In genomic region chr17:50195399-50195798, GRCm38 (mm10) we compare ENCODE assay signal across 22 mouse cellular contexts. TPM values are rescaled to one million over a fixed set of nuclear protein-coding genes. Genes with fewer than 3 reads are reported as not detected.
DNase-seq lines count a peak whose midpoint lies in the region; ATAC-seq and TF ChIP-seq lines count a peak whose summit lies in the region.
"Had no signal": no experiment of that assay in that cellular context is flagged by ENCODE, and none has a peak within 500 bp of the region (broad histone marks: within the 10 kb centered on the region; RNA-seq: fewer than 3 reads in every experiment).

No protein-coding gene starts in this region.

- intact Hi-C loops in gastrocnemius, adult 2 months (cut with DNase I) = no loop called here

- TF ChIP-seq POLR2A in lung, adult 2 months (IDR thresholded peaks at IDR 0.05; ENCODE audit: borderline replicate concordance, extremely low read depth, low read depth, low read length) = no peak

- H3K9me3 ChIP-seq in midbrain, embryonic 11.5 days (ENCODE audit: control insufficient read depth, low read length) = no peaks in the 10 kb centered on the region
- H3K9me3 ChIP-seq in midbrain, embryonic 15.5 days = no peaks in the 10 kb centered on the region
- H3K9me3 ChIP-seq: embryonic facial prominence, embryonic 10.5 days; heart, embryonic 13.5 days; hindbrain, embryonic 15.5 days had no signal

- H3K36me3 ChIP-seq in midbrain, embryonic 11.5 days (ENCODE audit: control insufficient read depth, insufficient read depth, low read length) = no peaks in the 10 kb centered on the region
- no peaks in the 10 kb centered on the region for H3K36me3 ChIP-seq in midbrain, embryonic 15.5 days (replicated peaks)
- no peaks in the 10 kb centered on the region for H3K36me3 ChIP-seq in macrophage (ENCODE audit: inconsistent target)
- H3K36me3 ChIP-seq: embryonic facial prominence, embryonic 10.5 days; heart, embryonic 13.5 days; hindbrain, embryonic 15.5 days had no signal

- TF ChIP-seq CTCF in gastrocnemius, adult 2 months (IDR thresholded peaks at IDR 0.05) = no peak
- no peak for TF ChIP-seq CTCF in lung, adult 2 months (IDR thresholded peaks at IDR 0.05; ENCODE audit: insufficient read depth, low read length)

- H3K4me2 ChIP-seq in midbrain, embryonic 11.5 days = no peak overlapping the region
- no peak overlapping the region for H3K4me2 ChIP-seq in midbrain, embryonic 15.5 days
- H3K4me2 ChIP-seq: heart, embryonic 13.5 days; hindbrain, embryonic 15.5 days had no signal

- H3K27me3 ChIP-seq in midbrain, embryonic 11.5 days (ENCODE audit: control insufficient read depth, insufficient read depth, low read length) = peaks cover 17% of the 10 kb centered on the region
- H3K27me3 ChIP-seq in midbrain, embryonic 15.5 days (replicated peaks) = peaks cover 17% of the 10 kb centered on the region

- peak overlapping the region; percentile 6; the same call in 1 of the 2 replicates for H3K27ac ChIP-seq in gastrocnemius, adult 2 months
- no peak overlapping the region for H3K27ac ChIP-seq in midbrain, embryonic 11.5 days (ENCODE audit: low read depth, low read length)
- H3K27ac ChIP-seq in midbrain, embryonic 15.5 days = no peak overlapping the region
- H3K27ac ChIP-seq in macrophage = peak overlapping the region; percentile 79
- H3K27ac ChIP-seq: embryonic facial prominence, embryonic 10.5 days; heart, embryonic 13.5 days; hindbrain, embryonic 15.5 days had no signal

- no peak for ATAC-seq in midbrain, embryonic 11.5 days (ENCODE audit: low FRiP score)
- no peak for ATAC-seq in midbrain, embryonic 15.5 days (replicated peaks)
- ATAC-seq: forebrain, embryonic 14.5 days; inflammation-experienced regulatory T-cells, adult 6 months; Patski had no signal

- DNase-seq in gastrocnemius, adult 2 months = no peak
- no peak for DNase-seq in gastrocnemius, adult 18-20 months (ENCODE audit: low spot score)
- DNase-seq in midbrain, embryonic 11.5 days (ENCODE audit: low spot score, missing footprints) = peak; percentile 53
- DNase-seq in T-cell, adult 2 months (ENCODE audit: low spot score) = no peak
- DNase-seq in lung, adult 2 months = no peak
- no peak for DNase-seq in neural tube, embryonic 10.5 days (ENCODE audit: extremely low spot score, low spot score)
- DNase-seq: adrenal gland, adult 2 months; adrenal gland, postnatal 25 days; cerebellum, adult 18-20 months; cerebellum, adult 9-11 months; cerebellum, postnatal 36 days; gastrocnemius, postnatal 25 days; heart, adult 11 months; heart, postnatal 36 days had no signal

- WGBS in midbrain, embryonic 11.5 days = 91% methylated on average over 7 of the region's 7 CpGs
- 92% methylated on average over 7 of the region's 7 CpGs for WGBS in midbrain, embryonic 15.5 days
- WGBS in macrophage (ENCODE audit: missing documents) = 72% methylated on average over 7 of the region's 7 CpGs
- 96% methylated on average over 7 of the region's 7 CpGs for WGBS in lung, adult 2 months

- H3K4me3 ChIP-seq in gastrocnemius, adult 2 months = no peak overlapping the region
- no peak overlapping the region for H3K4me3 ChIP-seq in midbrain, embryonic 11.5 days (ENCODE audit: low read depth, low read length)
- no peak overlapping the region for H3K4me3 ChIP-seq in midbrain, embryonic 15.5 days
- H3K4me3 ChIP-seq in macrophage (ENCODE audit: inconsistent target) = no peak overlapping the region
- H3K4me3 ChIP-seq in lung, adult 2 months (replicated peaks; ENCODE audit: extremely low read depth, low read depth, low read length) = no peak overlapping the region
- H3K4me3 ChIP-seq: embryonic facial prominence, embryonic 10.5 days; heart, embryonic 13.5 days; hindbrain, embryonic 15.5 days had no signal

- H3K9ac ChIP-seq in midbrain, embryonic 11.5 days (ENCODE audit: low read length) = no peak overlapping the region
- H3K9ac ChIP-seq in midbrain, embryonic 15.5 days = no peak overlapping the region
- H3K9ac ChIP-seq: heart, embryonic 13.5 days; hindbrain, embryonic 15.5 days had no signal

- H3K79me2 ChIP-seq in macrophage (ENCODE audit: inconsistent target) = no peaks in the 10 kb centered on the region

- H3K4me1 ChIP-seq in midbrain, embryonic 11.5 days (ENCODE audit: control insufficient read depth, insufficient read depth, low read length) = peaks cover 4% of the 10 kb centered on the region; the same call in 1 of the 2 replicates
- H3K4me1 ChIP-seq in midbrain, embryonic 15.5 days = peaks cover 20% of the 10 kb centered on the region
- H3K4me1 ChIP-seq in lung, adult 2 months (ENCODE audit: control insufficient read depth, insufficient read depth, low read length) = no peaks in the 10 kb centered on the region

RNA-seq across cellular contexts. Expression of gene Rftn1, which starts 4.9 kb away (rescaled TPM):
- 10 to 100 TPM; 11.4 to 16.9 TPM for total RNA-seq in gastrocnemius, adult 2 months (2021)
- total RNA-seq in gastrocnemius, adult 18-20 months (2021) = 10 to 100 TPM; 10.3 to 10.6 TPM
- polyA plus RNA-seq in midbrain, embryonic 11.5 days (2014; fragmentation: Nextera tagmentation; extraction: Ambion mirVana) = 3.5 and 4.3 TPM in 2 replicates
- 20.9 and 27.4 TPM in 2 replicates for polyA plus RNA-seq in midbrain, embryonic 15.5 days (2015; fragmentation: Nextera tagmentation; extraction: Ambion mirVana)
- total RNA-seq in macrophage (2018; cell fraction: chromatin; rRNA removed) = 100 to 1,000 TPM; 102 to 341 (median 172) TPM
- total RNA-seq in macrophage (2018; cell fraction: cytosol; rRNA removed) = 100 to 1,000 TPM in 2 of 26 experiments, 10 to 100 TPM in 24; 60.3 to 108 (median 79.2) TPM
- 100 to 1,000 TPM in 23 of 26 experiments, 10 to 100 TPM in 3; 85.1 to 476 (median 159) TPM for total RNA-seq in macrophage (2018; cell fraction: nucleus; rRNA removed)
- polyA plus RNA-seq in macrophage (2018) = 50.8 to 80.6 TPM (median 73.2 TPM) in 3 replicates
- polyA plus RNA-seq in lung, adult 2 months (2012; rRNA removed) = 32.4 and 49.5 TPM in 2 replicates

Comparison
In these comparisons a context has a peak if more than half of its experiments do, and no peak if none do; other contexts are left out.
1. H3K27ac ChIP-seq: peak in gastrocnemius, adult 2 months (single experiment) and macrophage (single experiment); none in midbrain, embryonic 11.5 days (single experiment) and midbrain, embryonic 15.5 days (single experiment).